Mouse (Mus musculus) T-helper 17 cell (primary cell): Measurements from ENCODE around the gene Slc4a7.
"Not testable (repeated sequence)": the region's sequence is repeated elsewhere in the genome, so short reads cannot be mapped to it uniquely, and the experiment has no call there.

ENCODE experiments used
- in situ Hi-C, 2 experiments: fragments of 300-600 bp; cut with MboI, MseI; formaldehyde crosslinking; loops; 1 replicate in 1 of 2; 2 replicates in 1 of 2; pipeline ENCODE4 v1.15.1; 2025; ENCODE audit warnings: high pct_unique_total_duplicates in 2 of 2

Slc4a7 gene

GRCm38 (mm10) chr14:14789840-14790470, 87.9 kb downstream of the Slc4a7 start:
- in situ Hi-C loops: no loop called here

- in situ Hi-C loops: no loop called here
Observed at GRCm38 (mm10) chr14:14799861-14800260, 97.8 kb downstream of the Slc4a7 start.

GRCm38 (mm10) chr14:14800332-14800731, 98.3 kb downstream of the Slc4a7 start:
- in situ Hi-C loops: no loop called here

GRCm38 (mm10) chr14:14800810-14801209, 98.7 kb downstream of the Slc4a7 start:
- in situ Hi-C loops: no loop called here

- in situ Hi-C loops: not testable (repeated sequence)
Observed at GRCm38 (mm10) chr14:14803115-14803514, 101.0 kb downstream of the Slc4a7 start, which contains the start of gene Nek10. Gene Nek10 (plus strand): TSS chr14:14803415.

GRCm38 (mm10) chr14:14803921-14804517, 101.9 kb downstream of the Slc4a7 start:
- in situ Hi-C loops: no loop called here

GRCm38 (mm10) chr14:14804518-14805212, 102.6 kb downstream of the Slc4a7 start:
- in situ Hi-C loops: no loop called here

- in situ Hi-C loops: no loop called here
Observed at GRCm38 (mm10) chr14:14832520-14833240, 130.6 kb downstream of the Slc4a7 start.

GRCm38 (mm10) chr14:14833498-14833897, 131.4 kb downstream of the Slc4a7 start:
- in situ Hi-C loops: no loop called here

- in situ Hi-C loops: no loop called here
Observed at GRCm38 (mm10) chr14:14834266-14834665, 132.2 kb downstream of the Slc4a7 start.

- in situ Hi-C loops: no loop called here
Observed at GRCm38 (mm10) chr14:14837627-14838026, 135.5 kb downstream of the Slc4a7 start.

GRCm38 (mm10) chr14:14838109-14838508, 136.0 kb downstream of the Slc4a7 start:
- in situ Hi-C loops: no loop called here

GRCm38 (mm10) chr14:14842734-14843530, 140.9 kb downstream of the Slc4a7 start:
- in situ Hi-C loops: no loop called here
